ENCODE assay signal across 23 mouse cellular contexts in genomic region chr10:43747541-43747940, GRCm38 (mm10).
DNase-seq lines count a peak whose midpoint lies in the region; ATAC-seq and TF ChIP-seq lines count a peak whose summit lies in the region.
"Had no signal": no experiment of that assay in that cellular context is flagged by ENCODE, and none has a peak within 500 bp of the region (broad histone marks: within the 10 kb centered on the region; RNA-seq: fewer than 3 reads in every experiment).

No protein-coding gene starts in this region.

- H3K9me3 ChIP-seq in heart, embryonic 10.5 days = no peaks in the 10 kb centered on the region
- no peaks in the 10 kb centered on the region for H3K9me3 ChIP-seq in liver, postnatal 0 days (ENCODE audit: low read length)
- H3K9me3 ChIP-seq in CH12.LX (replicated peaks; ENCODE audit: low read length) = peaks cover 8% of the 10 kb centered on the region
- H3K9me3 ChIP-seq: embryonic facial prominence, embryonic 10.5 days; embryonic facial prominence, embryonic 12.5 days; forebrain, embryonic 13.5 days; forebrain, embryonic 15.5 days; G1E had no signal

- no peak overlapping the region for H3K4me3 ChIP-seq in heart, embryonic 10.5 days
- H3K4me3 ChIP-seq in liver, postnatal 0 days (ENCODE audit: low read depth, low read length) = no peak overlapping the region
- no peak overlapping the region for H3K4me3 ChIP-seq in spleen, adult 2 months (ENCODE audit: extremely low read depth, insufficient read depth, insufficient read length)
- peak overlapping the region in 2 of 3 experiments; percentile 11 to 45 for H3K4me3 ChIP-seq in CH12.LX (replicated peaks in 1 of 3; ENCODE audit: low read depth in 2 of 3, low read length in 2 of 3, poor library complexity in 1 of 3)
- H3K4me3 ChIP-seq in gastrocnemius, adult 2 months = no peak overlapping the region
- H3K4me3 ChIP-seq: embryonic facial prominence, embryonic 10.5 days; embryonic facial prominence, embryonic 12.5 days; forebrain, embryonic 13.5 days; forebrain, embryonic 15.5 days had no signal

- peaks cover 17% of the 10 kb centered on the region for H3K4me1 ChIP-seq in heart, embryonic 10.5 days
- peaks cover 24% of the 10 kb centered on the region for H3K4me1 ChIP-seq in liver, postnatal 0 days (ENCODE audit: insufficient read depth)
- peaks cover 31% of the 10 kb centered on the region; the same call in 1 of the 2 replicates for H3K4me1 ChIP-seq in spleen, adult 2 months (ENCODE audit: control insufficient read depth, insufficient read depth, insufficient read length)
- peaks cover 32 to 74% of the 10 kb centered on the region in 2 experiments for H3K4me1 ChIP-seq in CH12.LX (ENCODE audit: control insufficient read depth in 1 of 2, insufficient read depth in 2 of 2)

- no peak overlapping the region for H3K27ac ChIP-seq in heart, embryonic 10.5 days
- H3K27ac ChIP-seq in liver, postnatal 0 days (ENCODE audit: low read depth) = no peak overlapping the region
- peak overlapping the region; percentile 66; the same call in 1 of the 2 replicates for H3K27ac ChIP-seq in spleen, adult 2 months (ENCODE audit: insufficient read depth, low read length)
- H3K27ac ChIP-seq in CH12.LX (ENCODE audit: insufficient read depth, low read depth) = peak overlapping the region; percentile 96
- no peak overlapping the region for H3K27ac ChIP-seq in gastrocnemius, adult 2 months
- H3K27ac ChIP-seq: embryonic facial prominence, embryonic 10.5 days; embryonic facial prominence, embryonic 12.5 days; forebrain, embryonic 13.5 days; forebrain, embryonic 15.5 days had no signal

- TF ChIP-seq RAD21 in CH12.LX (IDR thresholded peaks at IDR 0.05; ENCODE audit: low read depth, low read length) = no peak

- TF ChIP-seq POLR2A in spleen, adult 2 months (IDR thresholded peaks at IDR 0.05; ENCODE audit: low read depth, low read length) = no peak
- peak; percentile 54 for TF ChIP-seq POLR2A in CH12.LX (IDR thresholded peaks at IDR 0.05; ENCODE audit: low read depth, low read length)

- no peak for TF ChIP-seq CTCF in liver, postnatal 0 days (IDR thresholded peaks at IDR 0.05; ENCODE audit: low read depth)
- TF ChIP-seq CTCF in spleen, adult 2 months (IDR thresholded peaks at IDR 0.05; ENCODE audit: extremely low read depth, insufficient read depth, insufficient read length, insufficient replicate concordance) = no peak
- no peak for TF ChIP-seq CTCF in CH12.LX (conservative IDR thresholded peaks at IDR 0.05 in 1 of 2, IDR thresholded peaks at IDR 0.05 in 1 of 2; ENCODE audit: low read depth in 2 of 2, low read length in 2 of 2)
- TF ChIP-seq CTCF in gastrocnemius, adult 2 months (IDR thresholded peaks at IDR 0.05) = no peak

- H3K79me2 ChIP-seq in CH12.LX (replicated peaks; ENCODE audit: control insufficient read depth, extremely low read depth, insufficient read depth, poor library complexity, severe bottlenecking) = peaks cover 32% of the 10 kb centered on the region

- H3K4me2 ChIP-seq in liver, postnatal 0 days (ENCODE audit: low read depth, low read length) = peak overlapping the region; percentile 6; the same call in 1 of the 2 replicates
- H3K4me2 ChIP-seq in CH12.LX (ENCODE audit: insufficient read depth, low read depth, poor library complexity, severe bottlenecking) = peak overlapping the region; percentile 54
- H3K4me2 ChIP-seq: embryonic facial prominence, embryonic 12.5 days; forebrain, embryonic 13.5 days; forebrain, embryonic 15.5 days had no signal

- H3K9ac ChIP-seq in liver, postnatal 0 days (replicated peaks) = no peak overlapping the region
- H3K9ac ChIP-seq in CH12.LX (ENCODE audit: insufficient read depth, low read depth) = peak overlapping the region; percentile 49
- H3K9ac ChIP-seq: embryonic facial prominence, embryonic 12.5 days; forebrain, embryonic 13.5 days; forebrain, embryonic 15.5 days had no signal

- ATAC-seq in liver, postnatal 0 days = no peak
- ATAC-seq: activated CD4-positive, CD25-positive, alpha-beta regulatory T cell, adult 4 months; forebrain, embryonic 13.5 days; forebrain, embryonic 15.5 days; Patski had no signal

- no peaks in the 10 kb centered on the region for H3K27me3 ChIP-seq in heart, embryonic 10.5 days (ENCODE audit: insufficient read depth, poor library complexity, severe bottlenecking)
- H3K27me3 ChIP-seq in liver, postnatal 0 days (ENCODE audit: insufficient read depth, low read length) = no peaks in the 10 kb centered on the region
- no peaks in the 10 kb centered on the region for H3K27me3 ChIP-seq in spleen, adult 2 months (ENCODE audit: control insufficient read depth, insufficient read depth, low read length)
- no peaks in the 10 kb centered on the region for H3K27me3 ChIP-seq in CH12.LX (replicated peaks)
- H3K27me3 ChIP-seq: embryonic facial prominence, embryonic 12.5 days; forebrain, embryonic 13.5 days; forebrain, embryonic 15.5 days; Patski had no signal

- no peak for TF ChIP-seq EP300 in liver, postnatal 0 days (IDR thresholded peaks at IDR 0.05; ENCODE audit: low read depth)
- no peak for TF ChIP-seq EP300 in CH12.LX (IDR thresholded peaks at IDR 0.05; ENCODE audit: low read length)

- dilution Hi-C loops in CH12.LX (cut with MboI; ENCODE audit: extremely low pct_ligation_motif_present, extremely low pct_unique_long_range_greater_than_20kb, low sequenced_read_pairs) = no loop called here

- no peaks in the 10 kb centered on the region for H3K36me3 ChIP-seq in heart, embryonic 10.5 days
- H3K36me3 ChIP-seq in liver, postnatal 0 days (replicated peaks; ENCODE audit: insufficient read depth, low read length) = no peaks in the 10 kb centered on the region
- H3K36me3 ChIP-seq in spleen, adult 2 months (ENCODE audit: control insufficient read depth, insufficient read depth, low read length) = no peaks in the 10 kb centered on the region
- H3K36me3 ChIP-seq in CH12.LX (replicated peaks in 1 of 2; ENCODE audit: control insufficient read depth in 1 of 2, insufficient read depth in 1 of 2, low read length in 1 of 2) = peaks cover 0 to 41% of the 10 kb centered on the region in 2 experiments
- H3K36me3 ChIP-seq: embryonic facial prominence, embryonic 10.5 days; embryonic facial prominence, embryonic 12.5 days; forebrain, embryonic 15.5 days; G1E had no signal

- intact Hi-C loops in gastrocnemius, adult 2 months (cut with DNase I) = loop anchor here (10.0 kb wide), 1 partner anchor 167 kb away; no protein-coding TSS in a partner anchor

- DNase-seq in heart, embryonic 10.5 days (ENCODE audit: low spot score) = peak; percentile 54
- DNase-seq in heart, postnatal 4 days = no peak
- no peak for DNase-seq in liver, postnatal 0 days
- DNase-seq in liver = no peak
- DNase-seq in spleen, adult 2 months (ENCODE audit: low read depth in 1 of 2, low spot score in 2 of 2) = no peak
- no peak for DNase-seq in spleen, postnatal 36 days (ENCODE audit: low spot score in 2 of 2)
- DNase-seq in CH12.LX (ENCODE audit: extremely low read depth) = peak; percentile 71
- DNase-seq in gastrocnemius, adult 2 months = no peak
- DNase-seq: adrenal gland, adult 8-10 months; adrenal gland, postnatal 14 days; adrenal gland, postnatal 36 days; cerebellum, adult 11-12 months; cerebellum, adult 2 months; cerebellum, adult 9-10 months; cerebellum, postnatal 10 days; cerebellum, postnatal 25 days had no signal

- in situ Hi-C loops in CH12.LX (cut with MboI; ENCODE audit: low pct_ligation_motif_present, low pct_unique_long_range_greater_than_20kb, low sequenced_read_pairs) = no loop called here

- 90% methylated on average over 4 of the region's 4 CpGs for WGBS in heart, embryonic 10.5 days
- 77% methylated on average over 4 of the region's 4 CpGs for WGBS in liver, postnatal 0 days (ENCODE audit: insufficient replicate concordance)
- WGBS in spleen, adult 2 months = 62% methylated on average over 4 of the region's 4 CpGs

TF ChIP-seq in CH12.LX, 34 proteins besides CTCF, POLR2A, EP300 and RAD21 (continues in another document):
- TF ChIP-seq NRF1 (IDR thresholded peaks at IDR 0.05; ENCODE audit: low read depth, low read length) = no peak
- no peak for TF ChIP-seq E2F4 (IDR thresholded peaks at IDR 0.05; ENCODE audit: insufficient replicate concordance, low read depth, low read length)
- no peak for TF ChIP-seq MEF2A (IDR thresholded peaks at IDR 0.05; ENCODE audit: borderline replicate concordance, low read depth, low read length)
- no peak for TF ChIP-seq UBTF (IDR thresholded peaks at IDR 0.05; ENCODE audit: low read depth, low read length)
- TF ChIP-seq KAT2A (IDR thresholded peaks at IDR 0.05; ENCODE audit: insufficient replicate concordance, low read length) = no peak
- TF ChIP-seq HCFC1 (IDR thresholded peaks at IDR 0.05; ENCODE audit: low read depth, low read length) = no peak
- no peak for TF ChIP-seq JUN (IDR thresholded peaks at IDR 0.05; ENCODE audit: insufficient read depth, low read depth, low read length)
- TF ChIP-seq CHD1 (IDR thresholded peaks at IDR 0.05; ENCODE audit: low read depth, low read length) = no peak
- TF ChIP-seq IRF4 (IDR thresholded peaks at IDR 0.05; ENCODE audit: low read depth, low read length) = no peak
- TF ChIP-seq ZMIZ1 (IDR thresholded peaks at IDR 0.05; ENCODE audit: low read depth, low read length) = peak; percentile 45; the same call in 1 of the 2 replicates
- TF ChIP-seq USF2 (conservative IDR thresholded peaks at IDR 0.05; ENCODE audit: low read depth, low read length) = no peak
- TF ChIP-seq MAZ (IDR thresholded peaks at IDR 0.05; ENCODE audit: low read depth, low read length) = no peak
- no peak for TF ChIP-seq RCOR1 (conservative IDR thresholded peaks at IDR 0.05; ENCODE audit: low read depth, low read length)
- no peak for TF ChIP-seq USF1 (IDR thresholded peaks at IDR 0.05; ENCODE audit: low read depth, low read length)
- TF ChIP-seq TBP (conservative IDR thresholded peaks at IDR 0.05; ENCODE audit: low read depth, low read length) = no peak
- TF ChIP-seq ELF1 (IDR thresholded peaks at IDR 0.05; ENCODE audit: low read depth, low read length) = no peak
- TF ChIP-seq MAFK (IDR thresholded peaks at IDR 0.05; ENCODE audit: insufficient replicate concordance, low read length) = no peak
- TF ChIP-seq ZKSCAN1 (IDR thresholded peaks at IDR 0.05; ENCODE audit: borderline replicate concordance, low read depth, low read length) = no peak
- TF ChIP-seq SMC3 (IDR thresholded peaks at IDR 0.05; ENCODE audit: low read depth, low read length) = no peak
- TF ChIP-seq GABPA (IDR thresholded peaks at IDR 0.05; ENCODE audit: insufficient replicate concordance, low read depth, low read length) = no peak
- peak; percentile 63 for TF ChIP-seq BHLHE40 (IDR thresholded peaks at IDR 0.05; ENCODE audit: low read depth, low read length)
- TF ChIP-seq TCF12 (IDR thresholded peaks at IDR 0.05; ENCODE audit: low read depth, low read length) = no peak
- TF ChIP-seq CHD2 (IDR thresholded peaks at IDR 0.05; ENCODE audit: low read length) = no peak
- 0 out of 2 replicates have a peak, but pooled peaks have one; percentile 6 for TF ChIP-seq MYC (IDR thresholded peaks at IDR 0.05; ENCODE audit: low read depth, low read length)
- TF ChIP-seq POLR2AphosphoS2 (IDR thresholded peaks at IDR 0.05; ENCODE audit: low read depth, low read length) = 0 out of 2 replicates have a peak, but pooled peaks have one; percentile 46
- TF ChIP-seq MAX (IDR thresholded peaks at IDR 0.05; ENCODE audit: low read length) = no peak

Comparison
In these comparisons a context has a peak if more than half of its experiments do, and no peak if none do; other contexts are left out.
1. DNase-seq: peak in heart, embryonic 10.5 days (single experiment) and CH12.LX (single experiment); none in heart, postnatal 4 days (single experiment), liver, postnatal 0 days (single experiment), liver (single experiment), spleen, adult 2 months (0 of 2), spleen, postnatal 36 days (0 of 2) and gastrocnemius, adult 2 months (single experiment).
2. H3K27ac ChIP-seq: peak in spleen, adult 2 months (single experiment) and CH12.LX (single experiment); none in heart, embryonic 10.5 days (single experiment), liver, postnatal 0 days (single experiment) and gastrocnemius, adult 2 months (single experiment).
3. H3K4me3 ChIP-seq: peak in CH12.LX (2 of 3); none in heart, embryonic 10.5 days (single experiment), liver, postnatal 0 days (single experiment), spleen, adult 2 months (single experiment) and gastrocnemius, adult 2 months (single experiment).